ENCODE assay signal across 8 mouse cellular contexts in genomic region chr1:191403074-191403473, GRCm38 (mm10). TPM values are rescaled to one million over a fixed set of nuclear protein-coding genes. Genes with fewer than 3 reads are reported as not detected.
DNase-seq lines count a peak whose midpoint lies in the region; ATAC-seq and TF ChIP-seq lines count a peak whose summit lies in the region.

Gene Ppp2r5a, minus strand, starts transcription at chr1:191403272.

- no peak within 1 kb of the TSS for H3K4me3 ChIP-seq in forebrain, embryonic 14.5 days (ENCODE audit: low read depth, low read length)
- no peak within 1 kb of the TSS for H3K4me3 ChIP-seq in forebrain, embryonic 10.5 days
- no peak within 1 kb of the TSS for H3K4me3 ChIP-seq in heart, embryonic 15.5 days
- no peak within 1 kb of the TSS for H3K4me3 ChIP-seq in limb, embryonic 14.5 days (replicated peaks; ENCODE audit: low read length)

- no peak within 1 kb of the TSS for H3K9ac ChIP-seq in forebrain, embryonic 14.5 days (ENCODE audit: low read length)
- H3K9ac ChIP-seq in heart, embryonic 15.5 days: no peak within 1 kb of the TSS
- H3K9ac ChIP-seq in limb, embryonic 14.5 days (ENCODE audit: low read depth, low read length, severe bottlenecking): no peak within 1 kb of the TSS

- no peak for ATAC-seq in forebrain, embryonic 14.5 days
- ATAC-seq in heart, embryonic 15.5 days (replicated peaks; ENCODE audit: insufficient number of reproducible peaks, insufficient read depth, low FRiP score, low read depth): no peak
- ATAC-seq in limb, embryonic 14.5 days (ENCODE audit: low FRiP score, low read depth): no peak

- no peak for DNase-seq in forebrain, embryonic 14.5 days (ENCODE audit: low spot score)
- no peak for DNase-seq in forebrain, embryonic 10.5 days (ENCODE audit: extremely low spot score, low spot score)
- no peak for DNase-seq in thymus, postnatal 0 days (ENCODE audit: low spot score)
- no peak for DNase-seq in thymus, adult 18-20 months
- DNase-seq in limb, embryonic 14.5 days (ENCODE audit: low spot score): no peak
- DNase-seq in Muller cell, postnatal 12 days (ENCODE audit: inconsistent ontology term): no peak
- no peak for DNase-seq in kidney, postnatal 10 days

- H3K9me3 ChIP-seq in forebrain, embryonic 14.5 days (replicated peaks; ENCODE audit: control insufficient read depth, low read length): no peaks in the 10 kb centered on the region
- H3K9me3 ChIP-seq in forebrain, embryonic 10.5 days: no peaks in the 10 kb centered on the region
- no peaks in the 10 kb centered on the region for H3K9me3 ChIP-seq in heart, embryonic 15.5 days (replicated peaks)
- no peaks in the 10 kb centered on the region for H3K9me3 ChIP-seq in limb, embryonic 14.5 days (ENCODE audit: control insufficient read depth, low read length)

- no peak within 1 kb of the TSS for H3K27ac ChIP-seq in forebrain, embryonic 14.5 days (ENCODE audit: low read depth, low read length)
- H3K27ac ChIP-seq in forebrain, embryonic 10.5 days: no peak within 1 kb of the TSS
- H3K27ac ChIP-seq in heart, embryonic 15.5 days: no peak within 1 kb of the TSS
- H3K27ac ChIP-seq in limb, embryonic 14.5 days (replicated peaks; ENCODE audit: low read depth, low read length): no peak within 1 kb of the TSS

- no peak within 1 kb of the TSS for H3K4me2 ChIP-seq in forebrain, embryonic 14.5 days (ENCODE audit: low read length)
- no peak within 1 kb of the TSS for H3K4me2 ChIP-seq in heart, embryonic 15.5 days
- no peak within 1 kb of the TSS for H3K4me2 ChIP-seq in limb, embryonic 14.5 days (replicated peaks; ENCODE audit: low read depth, low read length, severe bottlenecking)

- no peak for TF ChIP-seq POLR2A in limb, embryonic 14.5 days (IDR thresholded peaks at IDR 0.05; ENCODE audit: borderline replicate concordance, extremely low read depth, insufficient read depth, insufficient read length)

- no peaks in the 10 kb centered on the region for H3K27me3 ChIP-seq in forebrain, embryonic 14.5 days (replicated peaks; ENCODE audit: control insufficient read depth, insufficient read depth, low read length)
- H3K27me3 ChIP-seq in forebrain, embryonic 10.5 days (ENCODE audit: poor library complexity, severe bottlenecking): peaks cover 12% of the 10 kb centered on the region; the same call in 1 of the 2 replicates
- no peaks in the 10 kb centered on the region for H3K27me3 ChIP-seq in heart, embryonic 15.5 days
- H3K27me3 ChIP-seq in limb, embryonic 14.5 days (ENCODE audit: control insufficient read depth, insufficient read depth, low read length): no peaks in the 10 kb centered on the region

- H3K36me3 ChIP-seq in forebrain, embryonic 14.5 days (ENCODE audit: control insufficient read depth, insufficient read depth, low read length): no peaks in the 10 kb centered on the region
- no peaks in the 10 kb centered on the region for H3K36me3 ChIP-seq in forebrain, embryonic 10.5 days (replicated peaks)
- no peaks in the 10 kb centered on the region for H3K36me3 ChIP-seq in heart, embryonic 15.5 days
- no peaks in the 10 kb centered on the region for H3K36me3 ChIP-seq in limb, embryonic 14.5 days (ENCODE audit: control insufficient read depth, insufficient read depth, low read length)

- no peaks in the 10 kb centered on the region for H3K4me1 ChIP-seq in forebrain, embryonic 14.5 days (ENCODE audit: control insufficient read depth, insufficient read depth, low read length)
- peaks cover 9% of the 10 kb centered on the region for H3K4me1 ChIP-seq in forebrain, embryonic 10.5 days
- peaks cover 6% of the 10 kb centered on the region; the same call in 1 of the 2 replicates for H3K4me1 ChIP-seq in heart, embryonic 15.5 days (replicated peaks)
- 0 out of 2 replicates have a peak, but pooled peaks cover 3% of the 10 kb centered on the region for H3K4me1 ChIP-seq in limb, embryonic 14.5 days (ENCODE audit: control insufficient read depth, insufficient read depth, low read length)

- 63% methylated on average over 5 of the region's 5 CpGs for WGBS in forebrain, embryonic 14.5 days
- WGBS in forebrain, embryonic 10.5 days: 79% methylated on average over 5 of the region's 5 CpGs
- 46% methylated on average over 5 of the region's 5 CpGs for WGBS in heart, embryonic 15.5 days
- WGBS in limb, embryonic 14.5 days: 49% methylated on average over 5 of the region's 5 CpGs

RNA-seq across cellular contexts. Expression of gene Ppp2r5a, which starts in this region (rescaled TPM):
- 10.5 and 11.8 TPM in 2 replicates for polyA plus RNA-seq in forebrain, embryonic 14.5 days (2014; fragmentation: Nextera tagmentation; extraction: Ambion mirVana)
- 9.1 and 9.5 TPM in 2 replicates for polyA plus RNA-seq in forebrain, embryonic 10.5 days (2016; fragmentation: Nextera tagmentation; extraction: Ambion mirVana)
- 64.4 and 79.1 TPM in 2 replicates for polyA plus RNA-seq in thymus, postnatal 0 days (2015; fragmentation: Nextera tagmentation; extraction: Ambion mirVana)
- polyA plus RNA-seq in heart, embryonic 15.5 days (2015; fragmentation: Nextera tagmentation; extraction: Ambion mirVana): 31.1 and 36.4 TPM in 2 replicates
- polyA plus RNA-seq in limb, embryonic 14.5 days (2012; rRNA removed): 39.4 and 40.1 TPM in 2 replicates
- polyA plus RNA-seq in limb, embryonic 14.5 days (2014; fragmentation: Nextera tagmentation; extraction: Ambion mirVana): 30.3 and 34.1 TPM in 2 replicates
